Mouse (Mus musculus) embryonic fibroblast, embryonic 13.5 days (primary cell): ENCODE results near the gene Wdr93.

Experiments
- CTCF ChIP-seq: IDR thresholded peaks from 2 replicates; pipeline ENCODE4 v1.5.1; 2011; ENCODE audit warnings: mild to moderate bottlenecking, control low read depth, low read length, moderate library complexity, borderline replicate concordance; ENCODE audit not compliant: insufficient read depth
- POLR2A ChIP-seq: IDR thresholded peaks from 2 replicates; pipeline ENCODE4 v1.6.1; 2011; ENCODE audit warnings: low read depth, mild to moderate bottlenecking, control low read depth, low read length, moderate library complexity

GRCm38 (mm10) chr7:79705210-79705609 is 37.8 kb upstream of the Wdr93 start:
- TF ChIP-seq POLR2A (no peak), CTCF (no peak)
